Mouse (Mus musculus) liver, postnatal 0 days (tissue): Measurements from ENCODE around the gene Ccdc33. TPM values are rescaled to one million over a fixed set of nuclear protein-coding genes. Genes with fewer than 3 reads are reported as not detected.

Experiments
- ATAC-seq: fragments of 200-750 bp; cut with Nextera tagmentation; 2 replicates; pipeline ENCODE4 v1.8.0; 2017; ENCODE audit warnings: mild to moderate bottlenecking, moderate library complexity
- DNase-seq: peaks from one replicate; pipeline ENCODE4 v3.0.0-alpha.2; 2016
- H3K27ac ChIP-seq: fragments of 300-500 bp; sonication (generic); 2 replicates; pipeline ENCODE4 v1.5.1; 2014; ENCODE audit warnings: antibody characterized with exemption, moderate library complexity, mild to moderate bottlenecking, low read depth
- H3K27me3 ChIP-seq: fragments of 300-500 bp; sonication (generic); 2 replicates; pipeline ENCODE4 v1.6.1; 2014; ENCODE audit warnings: low read length, control low read depth, mixed read lengths; ENCODE audit not compliant: insufficient read depth
- H3K36me3 ChIP-seq: fragments of 300-500 bp; sonication (generic); replicated peaks from 2 replicates; pipeline ENCODE4 v1.6.1; 2014; ENCODE audit warnings: mild to moderate bottlenecking, control low read depth, low read length, moderate library complexity, mixed read lengths; ENCODE audit not compliant: insufficient read depth
- H3K4me1 ChIP-seq: fragments of 300-500 bp; sonication (generic); 2 replicates; pipeline ENCODE4 v1.6.1; 2014; ENCODE audit warnings: antibody characterized with exemption, mild to moderate bottlenecking, control low read depth; ENCODE audit not compliant: insufficient read depth
- H3K4me2 ChIP-seq: fragments of 300-500 bp; sonication (generic); 2 replicates; pipeline ENCODE4 v1.6.1; 2014; ENCODE audit warnings: low read depth, mild to moderate bottlenecking, low read length, moderate library complexity, mixed read lengths
- H3K4me3 ChIP-seq: fragments of 300-500 bp; sonication (generic); 2 replicates; pipeline ENCODE4 v1.5.1; 2014; ENCODE audit warnings: low read depth, low read length
- H3K9ac ChIP-seq: fragments of 300-500 bp; sonication (generic); replicated peaks from 2 replicates; pipeline ENCODE4 v1.6.1; 2014; ENCODE audit warnings: mild to moderate bottlenecking, moderate library complexity
- H3K9me3 ChIP-seq: fragments of 300-500 bp; sonication (generic); 2 replicates; pipeline ENCODE4 v1.6.1; 2016; ENCODE audit warnings: mild to moderate bottlenecking, control low read depth, low read length, mixed read lengths
- CTCF ChIP-seq: sonication (generic); IDR thresholded peaks from 2 replicates; pipeline ENCODE4 v1.5.1; 2016; ENCODE audit warnings: antibody characterized with exemption, low read depth
- EP300 ChIP-seq: IDR thresholded peaks from 2 replicates; pipeline ENCODE4 v1.6.1; 2016; ENCODE audit warnings: antibody characterized with exemption, low read depth, mild to moderate bottlenecking
- WGBS: fragments of 180-500 bp; shearing (Covaris S2); extraction: QIAGEN DNeasy Blood & Tissue Kit; methylation state at CpG from one replicate; pipeline ENCODE4 v1.1.7; 2014; ENCODE audit not compliant: insufficient replicate concordance; 5-methylcytosine and 5-hydroxymethylcytosine counted together
- polyA plus RNA-seq: library from polyadenylated mRNA; unstranded; fragments of >200 nt; fragmentation: Nextera tagmentation; extraction: Ambion mirVana; gene quantifications from 2 replicates; pipeline ENCODE4 v1.2.1, GENCODE M21; 2015

The Ccdc33 gene
- polyA plus RNA-seq, 1 experiment from 2014 or later = not detected

- H3K4me2 ChIP-seq = no peak overlapping the region
- DNase-seq (no peak), ATAC-seq (no peak)
- no peak overlapping the region for H3K9ac ChIP-seq
- no peaks in the 10 kb centered on the region for H3K9me3 ChIP-seq
- H3K27me3 ChIP-seq = 0 out of 2 replicates have a peak, but pooled peaks cover 3% of the 10 kb centered on the region
- H3K4me3 ChIP-seq = no peak overlapping the region
- WGBS = 62% methylated on average over 4 of the region's 4 CpGs
- H3K36me3 ChIP-seq = no peaks in the 10 kb centered on the region
- no peak for TF ChIP-seq EP300
- TF ChIP-seq CTCF = no peak
- H3K27ac ChIP-seq = no peak overlapping the region
- no peaks in the 10 kb centered on the region for H3K4me1 ChIP-seq
Observed at GRCm38 (mm10) chr9:58102013-58102412, 16.6 kb downstream of the Ccdc33 start.

- TF ChIP-seq EP300 = no peak
- no peak for TF ChIP-seq CTCF
- no peaks in the 10 kb centered on the region for H3K36me3 ChIP-seq
- H3K27ac ChIP-seq = no peak overlapping the region
- H3K9ac ChIP-seq = no peak overlapping the region
- ATAC-seq = no peak
- H3K9me3 ChIP-seq = no peaks in the 10 kb centered on the region
- H3K27me3 ChIP-seq = 0 out of 2 replicates have a peak, but pooled peaks cover 3% of the 10 kb centered on the region
- 50% methylated on average over 5 of the region's 5 CpGs for WGBS
- DNase-seq = no peak
- no peak overlapping the region for H3K4me3 ChIP-seq
- H3K4me2 ChIP-seq = no peak overlapping the region
- H3K4me1 ChIP-seq = no peaks in the 10 kb centered on the region
Observed at GRCm38 (mm10) chr9:58099836-58100565, 18.6 kb downstream of the Ccdc33 start.

GRCm38 (mm10) chr9:58096629-58097301 is 21.9 kb downstream of the Ccdc33 start:
- H3K27ac ChIP-seq = no peak overlapping the region
- TF ChIP-seq EP300 = no peak
- no peak overlapping the region for H3K4me2 ChIP-seq
- H3K27me3 ChIP-seq = no peaks in the 10 kb centered on the region
- no peak for DNase-seq
- no peak for ATAC-seq
- no peaks in the 10 kb centered on the region for H3K4me1 ChIP-seq
- H3K4me3 ChIP-seq = no peak overlapping the region
- H3K9me3 ChIP-seq = no peaks in the 10 kb centered on the region
- no peaks in the 10 kb centered on the region for H3K36me3 ChIP-seq
- no peak overlapping the region for H3K9ac ChIP-seq
- WGBS = 54% methylated on average over 5 of the region's 5 CpGs

GRCm38 (mm10) chr9:58095977-58096376 is 22.6 kb downstream of the Ccdc33 start:
- H3K27me3 ChIP-seq = no peaks in the 10 kb centered on the region
- H3K4me1 ChIP-seq = no peaks in the 10 kb centered on the region
- WGBS = 72% methylated on average over 6 of the region's 6 CpGs
- H3K9me3 ChIP-seq = no peaks in the 10 kb centered on the region
- DNase-seq (no peak), ATAC-seq (no peak)
- TF ChIP-seq EP300 = no peak
- TF ChIP-seq CTCF = no peak
- no peak overlapping the region for H3K27ac ChIP-seq
- no peak overlapping the region for H3K4me2 ChIP-seq
- H3K9ac ChIP-seq = no peak overlapping the region
- H3K36me3 ChIP-seq = no peaks in the 10 kb centered on the region
- H3K4me3 ChIP-seq = no peak overlapping the region

GRCm38 (mm10) chr9:58093776-58094175 is 24.8 kb downstream of the Ccdc33 start:
- Histone ChIP-seq H3K4me1 (no peaks in the 10 kb centered on the region), H3K36me3 (no peaks in the 10 kb centered on the region), H3K27ac (no peak overlapping the region), H3K4me2 (no peak overlapping the region), H3K9ac (no peak overlapping the region), H3K9me3 (no peaks in the 10 kb centered on the region), H3K27me3 (no peaks in the 10 kb centered on the region), H3K4me3 (no peak overlapping the region)
- ATAC-seq = no peak
- 57% methylated on average over 3 of the region's 3 CpGs for WGBS
- TF ChIP-seq EP300 = no peak
- DNase-seq = no peak

- no peak overlapping the region for H3K4me2 ChIP-seq
- H3K36me3 ChIP-seq = no peaks in the 10 kb centered on the region
- TF ChIP-seq CTCF = no peak
- no peak for TF ChIP-seq EP300
- H3K4me1 ChIP-seq = no peaks in the 10 kb centered on the region
- DNase-seq (no peak), ATAC-seq (no peak)
- no peak overlapping the region for H3K9ac ChIP-seq
- WGBS = 55% methylated on average over 7 of the region's 7 CpGs
- H3K9me3 ChIP-seq = no peaks in the 10 kb centered on the region
- H3K27ac ChIP-seq = no peak overlapping the region
- no peaks in the 10 kb centered on the region for H3K27me3 ChIP-seq
- no peak overlapping the region for H3K4me3 ChIP-seq
Observed at GRCm38 (mm10) chr9:58092581-58093269, 25.9 kb downstream of the Ccdc33 start.
